Mouse (Mus musculus) kidney, embryonic 15.5 days (tissue): ENCODE results near the gene Nhlrc2. TPM values are rescaled to one million over a fixed set of nuclear protein-coding genes. Genes with fewer than 3 reads are reported as not detected.

ENCODE experiments used
- ATAC-seq: fragments of 200-750 bp; cut with Nextera tagmentation; replicated peaks from 2 replicates; pipeline ENCODE4 v1.8.0; 2017; ENCODE audit warnings: moderate TSS enrichment; ENCODE audit not compliant: low FRiP score
- H3K27ac ChIP-seq: fragments of 300-500 bp; sonication (generic); 2 replicates; pipeline ENCODE4 v1.5.1; 2015; ENCODE audit warnings: mild to moderate bottlenecking, inconsistent platforms
- H3K27me3 ChIP-seq: fragments of 300-500 bp; sonication (generic); 2 replicates; pipeline ENCODE4 v1.6.1; 2015; ENCODE audit warnings: inconsistent platforms
- H3K36me3 ChIP-seq: fragments of 300-500 bp; sonication (generic); 2 replicates; pipeline ENCODE4 v1.6.1; 2015; ENCODE audit warnings: inconsistent platforms
- H3K4me1 ChIP-seq: fragments of 300-500 bp; sonication (generic); 2 replicates; pipeline ENCODE4 v1.6.1; 2015; ENCODE audit warnings: inconsistent platforms
- H3K4me2 ChIP-seq: fragments of 300-500 bp; sonication (generic); 2 replicates; pipeline ENCODE4 v1.6.1; 2015; ENCODE audit warnings: moderate library complexity, mild to moderate bottlenecking, inconsistent platforms
- H3K4me3 ChIP-seq: fragments of 300-500 bp; sonication (generic); replicated peaks from 2 replicates; pipeline ENCODE4 v1.5.1; 2015; ENCODE audit warnings: mild to moderate bottlenecking, inconsistent platforms
- H3K9ac ChIP-seq: fragments of 300-500 bp; sonication (generic); 2 replicates; pipeline ENCODE4 v1.6.1; 2015; ENCODE audit warnings: mild to moderate bottlenecking, inconsistent platforms
- H3K9me3 ChIP-seq: fragments of 300-500 bp; sonication (generic); replicated peaks from 2 replicates; pipeline ENCODE4 v1.6.1; 2016; ENCODE audit warnings: inconsistent platforms
- WGBS: fragments of 180-500 bp; shearing (Covaris S2); methylation state at CpG from one replicate; pipeline ENCODE4 v1.1.7; 2015; ENCODE audit warnings: mixed read lengths; 5-methylcytosine and 5-hydroxymethylcytosine counted together
- polyA plus RNA-seq: library from polyadenylated mRNA; unstranded; fragments of >200 nt; fragmentation: Nextera tagmentation; extraction: Ambion mirVana; gene quantifications from 2 replicates; pipeline ENCODE4 v1.2.1, GENCODE M21; 2015

Gene Nhlrc2
- polyA plus RNA-seq, 1 experiment from 2014 or later = 15.2 TPM

DNA sequence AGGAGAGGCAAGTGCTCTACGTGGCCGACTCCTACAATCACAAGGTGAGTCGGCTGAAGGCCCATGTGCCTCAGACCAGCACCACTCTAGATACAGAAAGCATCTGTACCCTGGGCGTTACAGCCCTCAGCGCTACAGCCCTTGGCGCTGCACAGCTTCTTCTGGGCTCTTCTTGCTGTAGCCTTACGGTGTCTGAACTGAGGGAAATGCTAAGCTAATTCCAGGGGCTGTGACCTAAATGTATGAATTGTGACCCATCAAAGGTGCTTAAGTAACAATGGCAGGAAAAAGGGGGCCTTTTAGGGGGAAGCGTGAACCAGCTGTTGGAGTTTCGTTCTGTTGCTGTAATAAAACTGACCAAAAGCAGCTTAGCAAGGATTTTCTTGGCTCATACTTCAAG lies 44.4 kb downstream of the Nhlrc2 start:
- Histone ChIP-seq H3K4me1 (peaks cover 5% of the 10 kb centered on the region; the same call in 1 of the 2 replicates), H3K9ac (no peak overlapping the region), H3K9me3 (no peaks in the 10 kb centered on the region), H3K36me3 (peaks cover 93% of the 10 kb centered on the region), H3K4me3 (no peak overlapping the region), H3K27ac (peak overlapping the region; percentile 56), H3K4me2 (no peak overlapping the region), H3K27me3 (no peaks in the 10 kb centered on the region)
- 64% methylated on average over 9 of the region's 9 CpGs for WGBS
- ATAC-seq = no peak

DNA sequence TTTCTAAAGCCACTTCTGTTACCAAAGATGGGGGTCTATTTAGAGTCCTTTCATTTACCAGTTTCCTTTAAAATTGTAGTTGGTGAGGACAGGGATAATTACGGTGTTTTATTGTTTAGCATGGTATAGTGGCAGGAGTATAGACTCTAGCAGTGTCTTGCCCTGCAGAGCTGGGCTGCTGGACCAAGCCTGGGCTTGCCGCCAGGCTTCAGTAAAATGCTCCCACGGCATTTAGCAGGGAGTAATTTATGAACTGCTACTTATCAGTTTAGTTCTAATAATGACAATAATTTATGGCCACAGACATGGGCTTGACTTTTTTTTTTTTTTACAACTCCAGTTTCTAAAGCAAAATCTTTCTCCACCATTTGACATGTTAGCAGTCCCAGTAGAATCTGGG lies 51.9 kb downstream of the Nhlrc2 start:
- no peaks in the 10 kb centered on the region for H3K27me3 ChIP-seq
- H3K9me3 ChIP-seq = no peaks in the 10 kb centered on the region
- H3K4me3 ChIP-seq = no peak overlapping the region
- no peak for ATAC-seq
- no peak overlapping the region for H3K9ac ChIP-seq
- peaks cover 39% of the 10 kb centered on the region for H3K4me1 ChIP-seq
- H3K36me3 ChIP-seq = peaks cover 39% of the 10 kb centered on the region
- H3K4me2 ChIP-seq = no peak overlapping the region
- WGBS = 34% methylated on average over 3 of the region's 3 CpGs
- 0 out of 2 replicates have a peak overlapping the region, but pooled peaks have one; percentile 49 for H3K27ac ChIP-seq

GRCm38 (mm10) chr19:56600797-56601196 lies 52.7 kb downstream of the Nhlrc2 start:
- WGBS = 62% methylated on average over 7 of the region's 7 CpGs
- H3K4me1 ChIP-seq = peaks cover 39% of the 10 kb centered on the region
- H3K4me2 ChIP-seq = peak overlapping the region; percentile 24; the same call in 1 of the 2 replicates
- peaks cover 31% of the 10 kb centered on the region for H3K36me3 ChIP-seq
- H3K27me3 ChIP-seq = no peaks in the 10 kb centered on the region
- H3K9me3 ChIP-seq = no peaks in the 10 kb centered on the region
- no peak overlapping the region for H3K4me3 ChIP-seq
- no peak for ATAC-seq
- H3K9ac ChIP-seq = no peak overlapping the region
- peak overlapping the region; percentile 85 for H3K27ac ChIP-seq

GRCm38 (mm10) chr19:56601901-56602347 lies 53.9 kb downstream of the Nhlrc2 start:
- Histone ChIP-seq H3K27ac (peak overlapping the region; percentile 85), H3K4me3 (no peak overlapping the region), H3K9me3 (no peaks in the 10 kb centered on the region), H3K4me1 (peaks cover 39% of the 10 kb centered on the region), H3K9ac (no peak overlapping the region), H3K4me2 (peak overlapping the region; percentile 24), H3K27me3 (no peaks in the 10 kb centered on the region), H3K36me3 (peaks cover 21% of the 10 kb centered on the region)
- peak; percentile 95 for ATAC-seq
- WGBS = 30% methylated on average over 15 of the region's 15 CpGs

GRCm38 (mm10) chr19:56608946-56609345 lies 60.9 kb downstream of the Nhlrc2 start:
- no peak for ATAC-seq
- H3K27me3 ChIP-seq = 0 out of 2 replicates have a peak, but pooled peaks cover 5% of the 10 kb centered on the region
- no peaks in the 10 kb centered on the region for H3K36me3 ChIP-seq
- H3K27ac ChIP-seq = no peak overlapping the region
- H3K4me1 ChIP-seq = peaks cover 8% of the 10 kb centered on the region; the same call in 1 of the 2 replicates
- no peak overlapping the region for H3K4me2 ChIP-seq
- WGBS = 58% methylated on average over 5 of the region's 5 CpGs
- no peak overlapping the region for H3K9ac ChIP-seq
- H3K4me3 ChIP-seq = no peak overlapping the region
- H3K9me3 ChIP-seq = no peaks in the 10 kb centered on the region

DNA sequence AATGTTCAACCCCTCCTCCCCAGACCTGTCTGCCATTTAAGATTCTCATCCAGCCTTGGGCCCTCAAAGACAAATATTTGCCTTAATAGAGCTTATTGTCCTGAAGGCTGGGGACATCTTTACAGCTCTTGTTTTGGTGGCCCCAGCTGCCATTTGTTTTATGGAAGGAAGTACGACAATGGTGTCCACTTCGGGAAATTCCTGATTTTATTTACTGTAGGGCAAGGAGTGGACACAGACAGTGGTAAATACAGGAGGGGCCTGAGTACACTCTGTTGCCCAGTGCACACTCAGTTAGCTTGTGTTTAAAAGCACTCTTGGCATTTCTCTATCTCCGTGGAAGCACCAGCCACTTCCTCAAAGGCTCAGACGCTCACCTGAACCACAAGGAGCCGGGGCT lies 66.1 kb downstream of the Nhlrc2 start:
- Histone ChIP-seq H3K4me3 (no peak overlapping the region), H3K27ac (no peak overlapping the region), H3K9me3 (no peaks in the 10 kb centered on the region), H3K4me1 (peaks cover 9% of the 10 kb centered on the region), H3K9ac (no peak overlapping the region), H3K36me3 (no peaks in the 10 kb centered on the region), H3K4me2 (no peak overlapping the region), H3K27me3 (peaks cover 8% of the 10 kb centered on the region; the same call in 1 of the 2 replicates)
- ATAC-seq = no peak
- WGBS = 77% methylated on average over 5 of the region's 5 CpGs

DNA sequence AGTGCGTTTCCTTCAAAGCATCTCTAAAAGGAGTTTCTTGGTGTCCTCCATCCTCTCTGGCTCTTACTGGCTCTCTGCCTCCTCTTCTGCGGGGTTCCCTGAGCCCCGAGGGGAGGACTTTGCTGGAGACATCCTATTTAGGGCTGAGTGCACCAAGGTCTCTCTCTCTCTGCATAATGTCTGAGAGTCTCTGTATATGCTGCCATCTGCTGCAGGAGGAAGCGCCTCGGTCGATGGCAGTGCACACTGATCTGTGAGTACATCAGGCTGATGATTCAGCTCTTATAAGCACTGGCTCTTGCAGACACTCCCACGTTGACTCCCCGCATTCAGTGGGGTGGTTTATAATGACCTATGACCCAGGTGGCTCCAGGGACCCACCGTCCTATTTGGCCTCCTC lies 70.8 kb downstream of the Nhlrc2 start:
- Histone ChIP-seq H3K9ac (no peak overlapping the region), H3K4me3 (no peak overlapping the region), H3K27me3 (peaks cover 6% of the 10 kb centered on the region), H3K9me3 (no peaks in the 10 kb centered on the region), H3K27ac (no peak overlapping the region), H3K36me3 (no peaks in the 10 kb centered on the region), H3K4me2 (no peak overlapping the region), H3K4me1 (peaks cover 4% of the 10 kb centered on the region; the same call in 1 of the 2 replicates)
- 50% methylated on average over 9 of the region's 9 CpGs for WGBS
- ATAC-seq = no peak

DNA sequence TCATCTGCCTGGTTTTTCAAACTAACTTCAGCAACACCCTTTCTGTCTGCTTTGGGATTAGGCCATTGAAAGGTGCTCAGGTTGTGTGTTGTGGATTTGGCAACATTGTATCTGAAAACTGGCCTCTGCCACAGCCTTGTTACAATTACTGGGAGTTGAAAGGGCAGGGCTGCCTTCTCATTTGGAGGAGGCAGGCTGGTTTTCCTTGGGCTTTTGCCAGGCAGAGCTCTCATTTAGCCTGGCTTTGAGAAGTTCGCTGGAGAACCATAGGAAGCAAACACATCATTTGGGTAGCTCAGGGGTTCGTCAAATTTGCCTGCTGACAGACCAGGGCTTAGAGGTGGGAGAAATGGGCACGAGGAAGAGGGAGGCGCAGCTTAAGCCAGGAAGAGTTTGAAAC lies 71.5 kb downstream of the Nhlrc2 start:
- no peak for ATAC-seq

GRCm38 (mm10) chr19:56621876-56622275 lies 73.8 kb downstream of the Nhlrc2 start:
- Histone ChIP-seq H3K9ac (no peak overlapping the region), H3K4me2 (no peak overlapping the region), H3K4me3 (no peak overlapping the region), H3K4me1 (no peaks in the 10 kb centered on the region; the same call in 1 of the 2 replicates), H3K27ac (no peak overlapping the region), H3K36me3 (no peaks in the 10 kb centered on the region), H3K9me3 (no peaks in the 10 kb centered on the region), H3K27me3 (peaks cover 6% of the 10 kb centered on the region; the same call in 1 of the 2 replicates)
- ATAC-seq = no peak
- 83% methylated on average over 7 of the region's 7 CpGs for WGBS

More for the DNA sequence above, 71.5 kb downstream of the Nhlrc2 start:
- Histone ChIP-seq H3K4me2 (no peak overlapping the region), H3K9me3 (no peaks in the 10 kb centered on the region), H3K27me3 (peaks cover 6% of the 10 kb centered on the region), H3K4me1 (no peaks in the 10 kb centered on the region; the same call in 1 of the 2 replicates), H3K27ac (no peak overlapping the region), H3K36me3 (no peaks in the 10 kb centered on the region), H3K9ac (no peak overlapping the region), H3K4me3 (no peak overlapping the region)
- 59% methylated on average over 4 of the region's 4 CpGs for WGBS

GRCm38 (mm10) chr19:56627881-56628472 lies 79.9 kb downstream of the Nhlrc2 start:
- Histone ChIP-seq H3K27me3 (0 out of 2 replicates have a peak, but pooled peaks cover 3% of the 10 kb centered on the region), H3K36me3 (no peaks in the 10 kb centered on the region), H3K4me1 (peaks cover 11% of the 10 kb centered on the region; the same call in 1 of the 2 replicates), H3K9ac (no peak overlapping the region), H3K27ac (no peak overlapping the region), H3K4me3 (no peak overlapping the region), H3K9me3 (no peaks in the 10 kb centered on the region), H3K4me2 (no peak overlapping the region)
- no peak for ATAC-seq
- 87% methylated on average over 10 of the region's 10 CpGs for WGBS

GRCm38 (mm10) chr19:56629647-56630046 lies 81.6 kb downstream of the Nhlrc2 start:
- H3K27me3 ChIP-seq = 0 out of 2 replicates have a peak, but pooled peaks cover 3% of the 10 kb centered on the region
- H3K4me3 ChIP-seq = no peak overlapping the region
- no peak overlapping the region for H3K4me2 ChIP-seq
- WGBS = 75% methylated on average over 6 of the region's 6 CpGs
- H3K36me3 ChIP-seq = no peaks in the 10 kb centered on the region
- no peak for ATAC-seq
- no peak overlapping the region for H3K9ac ChIP-seq
- H3K27ac ChIP-seq = no peak overlapping the region
- H3K4me1 ChIP-seq = peaks cover 11% of the 10 kb centered on the region; the same call in 1 of the 2 replicates
- no peaks in the 10 kb centered on the region for H3K9me3 ChIP-seq

GRCm38 (mm10) chr19:56631017-56631416 lies 83.0 kb downstream of the Nhlrc2 start:
- Histone ChIP-seq H3K27ac (no peak overlapping the region), H3K4me2 (no peak overlapping the region), H3K36me3 (no peaks in the 10 kb centered on the region), H3K9me3 (no peaks in the 10 kb centered on the region), H3K4me3 (no peak overlapping the region), H3K9ac (no peak overlapping the region), H3K27me3 (0 out of 2 replicates have a peak, but pooled peaks cover 3% of the 10 kb centered on the region), H3K4me1 (peaks cover 11% of the 10 kb centered on the region; the same call in 1 of the 2 replicates)
- ATAC-seq = no peak
- 77% methylated on average over 4 of the region's 4 CpGs for WGBS
